Mouse (Mus musculus): ENCODE measurements around the gene Cerkl.

Gene Cerkl

DNA sequence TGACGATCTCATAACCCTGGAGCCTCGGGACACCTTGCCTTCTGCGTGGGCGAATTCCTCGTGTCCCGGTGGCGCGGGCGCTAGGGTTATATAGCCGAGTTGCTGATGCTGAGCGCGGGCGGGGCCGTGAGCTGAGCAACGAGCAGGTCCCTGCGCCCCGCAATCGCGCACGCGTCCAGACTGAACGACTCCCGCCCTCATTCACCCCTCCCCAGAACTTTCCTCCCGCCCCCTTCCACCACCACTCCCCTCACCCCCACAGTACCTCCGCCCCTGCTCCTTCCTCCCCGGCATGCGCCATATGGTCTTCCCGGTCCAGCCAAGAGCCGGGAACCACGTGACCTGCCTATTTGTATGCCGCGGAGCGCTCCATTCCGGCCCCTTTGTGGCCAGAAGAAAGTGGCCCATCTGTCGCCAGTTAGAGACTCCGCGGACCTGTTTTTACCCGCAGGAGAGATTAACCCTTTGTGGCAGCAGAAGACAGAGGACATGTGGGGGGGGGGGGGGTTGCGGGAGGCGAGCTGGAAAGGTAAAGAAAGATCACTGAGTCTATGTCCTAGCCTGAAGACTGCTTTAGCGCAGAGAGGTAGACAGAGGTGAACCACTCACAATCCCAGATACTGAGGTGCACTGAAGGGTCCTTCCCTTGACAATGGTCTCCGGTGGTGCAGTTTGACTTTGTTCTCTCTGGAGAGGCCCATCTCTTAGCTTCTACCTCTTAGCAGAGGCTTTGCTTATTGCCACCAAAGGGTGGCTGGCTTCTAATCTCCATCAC is at the start of gene Cerkl, which contains the start of gene Neurod1:
Gene Cerkl (minus strand): TSS at position 211 of the 775 bp plus-strand sequence.
Gene Neurod1 (minus strand): TSS at position 177 of the 775 bp plus-strand sequence.
- DNase-seq (ENCODE audit: extremely low read depth, low read depth, low spot score) = no peak

DNA sequence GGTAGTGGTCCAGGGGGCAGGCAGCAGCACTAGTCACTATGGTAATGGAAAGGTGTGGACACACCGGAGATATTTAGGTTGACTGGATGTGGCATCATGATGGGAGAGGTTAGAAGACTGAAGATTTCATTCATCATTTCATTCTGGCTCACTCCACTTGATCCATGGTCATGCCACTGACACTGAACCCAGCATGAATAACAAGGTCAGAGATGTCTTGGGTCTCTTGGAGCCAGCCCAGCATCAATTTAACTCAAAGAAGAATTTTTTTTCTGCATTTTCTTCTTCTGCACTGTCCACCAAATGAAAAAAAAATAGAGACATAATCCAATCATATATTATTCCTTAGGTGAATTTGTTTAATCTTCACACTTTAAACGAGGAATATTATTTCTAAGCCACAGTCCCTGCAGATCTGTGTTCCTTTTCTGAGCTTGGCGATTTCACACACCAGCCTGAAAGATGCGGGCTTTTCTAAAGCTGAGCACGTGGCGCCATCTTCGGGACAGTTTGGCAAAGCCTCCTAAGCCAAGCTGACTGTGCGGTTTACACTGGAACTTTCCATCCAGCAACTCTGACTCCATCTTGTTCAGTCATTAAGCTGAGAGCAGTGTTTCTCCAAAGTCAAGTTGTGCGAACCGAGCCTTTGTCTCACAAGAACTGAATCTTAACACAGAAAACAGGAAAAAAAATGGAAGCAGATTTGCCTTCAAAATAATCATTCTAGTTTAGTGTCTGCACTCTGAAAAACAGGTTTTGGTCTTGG is 42.6 kb upstream of the Cerkl start:
- no peak for DNase-seq (ENCODE audit: extremely low read depth, low read depth, low spot score)

DNA sequence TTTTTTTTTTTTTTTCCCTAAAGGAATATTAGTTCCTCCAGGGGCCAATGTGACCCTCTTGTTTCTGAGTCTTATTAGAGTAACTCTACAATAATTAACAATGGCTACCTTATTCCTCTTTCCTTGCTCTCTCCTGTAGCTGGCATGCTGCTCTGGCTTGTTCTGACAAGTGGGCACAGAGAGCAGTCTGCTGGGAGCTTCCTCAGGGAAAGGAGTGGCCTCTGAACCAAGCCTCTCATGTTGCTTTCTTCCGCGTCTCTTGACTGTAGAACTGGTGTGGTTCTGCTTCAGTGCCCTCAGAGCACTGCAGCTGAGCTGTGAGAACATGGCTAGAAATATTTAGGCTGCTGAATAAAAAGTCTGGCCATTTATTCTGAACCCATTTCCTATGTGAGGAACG is 28.5 kb upstream of the Cerkl start:
- DNase-seq (ENCODE audit: extremely low read depth, low read depth, low spot score) = no peak

DNA sequence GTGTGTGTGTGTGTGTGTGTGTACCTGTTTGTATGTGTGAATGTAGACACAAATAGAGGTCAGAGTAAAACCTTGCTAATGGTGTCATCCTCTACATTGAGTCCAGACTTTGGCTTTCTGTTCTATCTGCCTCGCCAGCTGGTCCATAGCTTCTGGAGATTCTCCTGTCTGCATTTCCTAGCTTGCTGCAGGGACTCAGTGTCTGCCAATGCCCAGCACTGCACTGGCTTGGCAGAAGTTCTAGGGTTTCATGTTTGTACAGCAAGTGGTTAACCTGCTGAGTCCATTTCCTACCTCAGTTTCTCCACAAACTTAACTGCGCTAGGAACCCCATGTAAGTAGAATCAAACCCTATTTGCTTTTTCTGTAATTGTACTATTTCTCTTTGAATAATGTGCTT is 25.9 kb upstream of the Cerkl start:
- no peak for DNase-seq (ENCODE audit: extremely low read depth, low read depth, low spot score)

GRCm38 (mm10) chr2:79462411-79462810 is 5.8 kb upstream of the Cerkl start:
- no peak for DNase-seq (ENCODE audit: extremely low read depth, low read depth, low spot score)

DNA sequence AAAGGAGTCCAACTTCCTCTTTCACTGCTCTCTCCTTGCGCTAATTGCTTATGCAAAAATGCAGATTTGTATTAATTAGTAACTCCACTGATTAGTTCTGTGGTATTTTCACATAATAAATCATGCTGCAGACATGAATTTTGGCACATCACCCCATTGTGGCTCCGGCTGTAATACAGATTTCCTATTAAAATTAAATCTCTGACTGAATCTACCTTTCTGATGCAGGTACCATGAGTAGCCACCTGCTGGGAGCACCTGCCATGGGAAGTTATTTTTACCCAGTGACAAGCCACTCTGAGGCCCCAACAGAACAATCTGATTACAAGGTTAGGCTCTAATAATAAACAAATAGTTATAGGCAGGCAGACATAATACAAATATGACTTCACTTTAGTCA is 5.3 kb upstream of the Cerkl start:
- no peak for DNase-seq (ENCODE audit: extremely low read depth, low read depth, low spot score)

GRCm38 (mm10) chr2:79460586-79460985 is 4.0 kb upstream of the Cerkl start:
- no peak for DNase-seq (ENCODE audit: extremely low read depth, low read depth, low spot score)

GRCm38 (mm10) chr2:79460107-79460506 is 3.5 kb upstream of the Cerkl start:
- no peak for DNase-seq (ENCODE audit: extremely low read depth, low read depth, low spot score)

DNA sequence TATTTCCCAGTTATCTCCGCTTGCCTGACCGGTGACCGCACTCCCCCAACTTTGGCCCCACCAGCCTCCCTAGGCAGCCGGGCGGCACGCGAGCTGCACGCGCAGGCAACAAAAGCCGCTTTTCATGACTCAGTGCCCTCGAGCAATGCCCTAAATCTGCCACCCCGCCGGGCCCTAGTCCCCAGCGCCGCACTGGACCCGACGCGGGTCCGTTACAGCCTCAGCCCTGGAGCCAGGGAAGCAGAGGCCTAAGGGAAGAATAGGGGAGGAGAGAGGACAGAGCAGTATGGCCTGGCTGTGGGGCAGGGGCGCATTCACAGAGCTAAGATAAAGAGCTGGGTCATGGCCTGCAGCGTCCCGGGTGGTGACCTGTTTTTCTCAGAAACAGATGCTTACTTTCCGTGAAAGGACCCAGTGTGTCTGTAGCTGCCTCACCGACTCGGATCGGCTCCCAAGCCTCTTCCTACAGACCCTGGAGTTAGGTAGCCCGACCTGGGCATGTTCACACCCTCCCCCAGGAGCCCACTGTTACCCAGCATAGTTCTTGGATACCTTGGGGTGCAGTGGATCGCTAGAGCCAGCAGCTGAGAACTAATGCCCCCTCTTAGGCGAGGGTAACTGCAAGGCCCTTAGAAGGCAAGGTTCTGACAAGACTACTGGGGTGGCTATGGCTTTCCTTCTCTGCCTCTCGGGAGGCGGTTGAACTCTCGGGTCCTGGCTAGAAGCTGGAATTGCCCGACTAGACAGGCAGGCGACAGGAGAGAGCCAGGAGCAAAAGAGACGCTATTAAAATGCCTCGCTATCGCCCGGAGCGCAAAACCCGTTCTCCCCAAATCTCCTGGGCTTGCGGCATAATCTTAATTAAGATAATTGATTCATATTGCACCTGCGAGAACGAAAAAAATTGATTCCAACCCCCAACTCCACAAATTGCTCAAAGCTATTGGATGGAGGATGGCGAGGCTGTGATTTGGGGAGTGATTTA is 2.8 kb upstream of the Cerkl start:
- DNase-seq (ENCODE audit: extremely low read depth, low read depth, low spot score) = no peak

DNA sequence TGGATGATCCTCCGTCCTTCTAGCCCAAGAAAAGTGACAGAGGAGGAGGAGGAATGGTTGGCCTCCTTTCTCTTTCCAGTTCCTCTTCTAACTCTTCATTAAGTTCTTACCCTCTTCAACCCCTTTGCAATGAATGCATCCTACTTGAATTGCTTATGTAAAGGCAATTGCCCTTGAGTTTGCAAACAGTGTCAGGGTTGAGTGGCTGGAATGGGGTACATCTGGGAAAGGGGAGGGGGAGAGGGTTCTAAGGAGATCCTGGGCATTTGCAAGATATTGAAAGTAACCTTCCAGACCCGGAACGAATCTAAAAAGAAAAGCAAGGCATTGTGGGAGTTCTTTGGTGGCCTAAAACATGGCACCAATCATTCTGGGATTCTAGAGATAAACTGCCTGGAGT is 1.3 kb upstream of the Cerkl start:
- DNase-seq (ENCODE audit: extremely low read depth, low read depth, low spot score) = no peak

DNA sequence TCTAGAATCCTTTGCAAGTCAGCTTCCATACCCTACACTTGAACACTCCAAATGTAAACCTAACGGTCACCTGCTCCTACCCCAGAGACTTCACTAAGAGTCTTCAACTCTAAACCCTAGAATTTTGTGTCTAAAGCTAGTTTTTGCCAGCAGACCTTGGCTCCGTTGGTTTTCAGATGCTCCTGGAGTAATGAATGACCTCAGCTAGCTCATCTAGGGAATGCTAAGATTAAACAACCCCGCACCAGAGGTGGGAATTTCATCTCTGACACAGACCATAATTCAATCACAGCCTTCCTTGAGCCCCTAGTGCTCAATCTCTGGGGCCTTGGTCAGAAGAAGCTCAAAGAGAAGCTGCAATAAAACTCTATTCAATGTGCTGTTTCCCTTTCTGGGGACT is 849 bp upstream of the Cerkl start:
- no peak for DNase-seq (ENCODE audit: extremely low read depth, low read depth, low spot score)

GRCm38 (mm10) chr2:79455646-79456045 is 939 bp downstream of the Cerkl start:
- no peak for DNase-seq (ENCODE audit: extremely low read depth, low read depth, low spot score)

DNA sequence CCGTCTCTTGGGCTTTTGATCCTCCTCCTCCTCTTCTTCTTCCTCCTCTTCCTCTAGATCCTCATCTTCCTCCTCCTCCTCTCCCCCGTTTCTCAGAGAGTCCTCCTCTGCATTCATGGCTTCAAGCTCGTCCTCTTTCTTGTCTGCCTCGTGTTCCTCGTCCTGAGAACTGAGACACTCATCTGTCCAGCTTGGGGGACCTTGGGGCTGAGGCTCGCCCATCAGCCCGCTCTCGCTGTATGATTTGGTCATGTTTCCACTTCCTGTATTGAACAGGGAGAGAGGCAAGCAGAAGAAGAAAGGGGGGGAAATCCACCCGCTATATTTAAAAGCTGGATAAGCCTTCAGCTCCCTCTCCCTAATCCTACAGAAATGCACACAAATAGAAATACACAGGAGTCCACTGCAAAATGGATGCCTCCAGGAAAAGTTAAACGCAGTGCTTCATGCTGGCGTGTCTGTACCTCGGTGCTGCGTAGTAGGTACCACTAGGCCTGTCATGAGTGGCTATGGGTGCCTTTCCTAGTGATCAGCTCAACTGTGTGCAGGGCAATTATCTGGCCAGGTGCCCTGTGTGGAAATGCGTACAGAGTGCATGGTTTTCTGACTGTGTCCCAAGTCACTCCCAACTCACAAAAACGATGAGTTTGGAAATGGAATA is 1.7 kb downstream of the Cerkl start:
- no peak for DNase-seq (ENCODE audit: extremely low read depth, low read depth, low spot score)

- no peak for DNase-seq (ENCODE audit: extremely low read depth, low read depth, low spot score)
Measured at GRCm38 (mm10) chr2:79453901-79454781, 2.4 kb downstream of the Cerkl start.

- DNase-seq (ENCODE audit: extremely low read depth, low read depth, low spot score) = no peak
Measured at GRCm38 (mm10) chr2:79451438-79451837, 5.1 kb downstream of the Cerkl start.

DNA sequence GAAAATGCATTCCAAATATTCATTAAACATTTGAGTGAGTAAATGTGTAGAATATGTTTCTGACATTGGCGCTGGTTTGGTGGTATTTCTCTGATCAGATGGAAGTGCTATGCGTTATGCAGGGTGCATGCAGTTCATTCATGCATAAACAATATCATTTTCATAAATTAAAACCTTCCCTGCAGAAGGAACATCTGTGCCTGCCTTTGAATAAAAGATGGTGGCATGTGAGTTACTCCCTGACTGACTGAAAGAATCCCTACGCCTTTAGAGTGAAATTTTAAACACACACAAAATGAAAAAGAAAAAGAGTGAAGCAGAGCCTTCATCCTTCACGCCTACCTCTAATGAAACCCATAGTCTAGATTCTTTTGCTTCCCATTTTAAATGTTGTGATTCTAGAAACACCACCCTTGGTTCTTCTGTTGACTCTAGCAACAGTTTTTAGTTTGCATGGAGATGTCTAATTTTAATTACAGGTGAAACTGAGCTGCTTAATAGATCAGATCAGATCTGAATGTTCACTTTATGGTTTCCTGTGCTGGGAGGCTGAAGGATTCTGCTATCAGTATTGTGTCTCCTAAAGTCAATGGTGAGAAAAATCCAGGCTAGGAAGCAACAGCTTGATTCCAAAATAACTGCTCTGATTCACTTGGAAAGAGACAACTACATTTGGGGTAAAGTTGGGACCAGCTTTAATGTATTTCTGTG is 5.7 kb downstream of the Cerkl start:
- DNase-seq (ENCODE audit: extremely low read depth, low read depth, low spot score) = no peak

DNA sequence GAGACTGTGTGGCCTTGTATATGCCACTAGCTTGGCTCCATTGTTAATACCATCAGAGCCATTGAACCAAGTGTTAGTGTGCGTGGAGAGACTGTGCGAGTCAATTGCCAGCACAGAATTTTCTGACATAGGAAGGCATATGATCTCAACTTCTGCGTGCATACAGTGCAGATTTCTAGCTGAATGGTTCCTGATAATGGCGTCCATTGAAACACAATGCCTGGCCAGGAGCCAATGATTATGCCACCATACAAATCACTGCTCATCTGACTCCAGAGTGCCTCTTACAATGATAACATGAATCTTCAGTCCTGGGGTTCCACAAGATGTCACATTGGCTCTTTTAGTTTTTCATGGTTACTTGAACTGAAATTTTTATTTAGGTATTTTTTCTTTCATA is 7.2 kb downstream of the Cerkl start:
- DNase-seq (ENCODE audit: extremely low read depth, low read depth, low spot score) = no peak

DNA sequence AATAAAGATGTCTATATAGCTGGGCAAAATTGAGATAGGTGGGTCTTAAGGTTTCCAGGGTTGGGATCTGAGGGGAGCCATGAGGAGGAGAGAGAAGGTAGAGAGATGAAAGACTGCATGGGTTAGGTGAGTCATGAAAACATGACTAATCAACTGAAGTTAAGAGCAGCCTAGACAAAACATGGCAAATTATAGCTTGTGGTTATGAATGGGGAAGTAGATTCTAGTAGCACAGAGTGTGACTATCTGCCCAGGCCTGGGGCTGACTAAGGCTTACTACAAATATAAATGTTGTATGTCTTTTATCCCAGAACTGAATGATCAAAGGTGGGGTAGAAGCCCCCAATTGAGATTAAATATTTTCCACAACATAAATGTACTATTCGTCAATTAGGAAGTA is 9.4 kb downstream of the Cerkl start:
- DNase-seq (ENCODE audit: extremely low read depth, low read depth, low spot score) = no peak

Data from fat pad, adult 2 months (tissue).